Mouse (Mus musculus): ENCODE data around the gene Aadacl3.

GRCm38 (mm10) chr4:144428868-144429267 lies 34.7 kb downstream of the Aadacl3 start:
- TF ChIP-seq CTCF (IDR thresholded peaks at IDR 0.05; ENCODE audit: borderline replicate concordance, extremely low read depth, insufficient read depth, insufficient read length) (0 out of 2 replicates have a peak, but pooled peaks have one; percentile 4), POLR2A (IDR thresholded peaks at IDR 0.05; ENCODE audit: borderline replicate concordance, extremely low read depth, insufficient read depth, insufficient read length, poor library complexity, severe bottlenecking) (no peak)
